Mouse (Mus musculus) spleen, postnatal 36 days (tissue): ENCODE data around the gene Anks1.
"Not testable (repeated sequence)": the region's sequence is repeated elsewhere in the genome, so short reads cannot be mapped to it uniquely, and the experiment has no call there.

Experiments used
- DNase-seq, 2 experiments: peaks; one replicate each; pipeline ENCODE4 v3.0.0; 2022; ENCODE audit warnings: low spot score in 2 of 2, mixed read lengths in 1 of 2

Gene Anks1

DNA sequence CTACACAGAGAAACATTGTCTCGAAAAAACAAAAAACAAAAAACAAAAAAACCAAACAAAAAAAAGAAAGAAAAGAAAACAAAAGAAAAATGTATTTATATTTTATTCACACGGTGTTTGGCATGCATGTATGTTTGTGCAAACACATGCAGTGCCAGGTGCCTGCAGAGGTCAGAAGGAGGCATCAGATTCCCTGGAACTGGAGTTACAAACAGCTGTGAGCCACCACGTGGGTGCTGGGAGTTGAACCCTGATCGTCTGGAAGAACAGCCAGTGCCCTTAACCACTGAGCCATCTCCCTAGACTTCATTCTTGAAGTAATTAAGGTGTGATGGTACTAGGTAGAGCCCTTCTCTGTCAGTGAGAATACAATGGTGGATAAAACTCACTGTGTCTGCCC is 57.0 kb downstream of the Anks1 start:
- no peak for DNase-seq

DNA sequence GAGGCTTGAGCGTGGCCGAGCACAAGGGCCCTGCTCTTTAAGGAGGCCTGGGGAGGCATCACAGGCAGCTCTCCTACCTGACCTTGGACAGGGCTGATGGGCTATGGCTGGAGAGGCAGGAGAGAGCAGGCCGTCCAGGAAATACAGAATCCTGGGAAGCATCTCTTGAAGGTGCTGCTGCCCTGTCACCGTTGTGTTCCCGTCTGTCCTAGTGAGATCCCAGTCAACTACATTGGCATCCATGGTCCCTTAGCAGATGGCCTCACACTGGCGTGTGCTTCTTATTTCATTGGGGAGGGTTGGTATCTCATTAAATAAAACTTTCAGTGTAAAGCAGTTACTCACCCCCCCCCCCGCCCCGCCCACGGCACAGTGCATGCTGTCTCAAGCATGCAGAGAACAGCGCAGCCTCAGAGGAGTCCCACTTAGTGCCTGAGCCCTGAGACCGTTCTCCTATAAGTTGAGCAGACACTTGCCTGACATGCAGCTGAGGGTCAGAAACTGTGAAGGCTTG is 57.5 kb downstream of the Anks1 start:
- no peak for DNase-seq

DNA sequence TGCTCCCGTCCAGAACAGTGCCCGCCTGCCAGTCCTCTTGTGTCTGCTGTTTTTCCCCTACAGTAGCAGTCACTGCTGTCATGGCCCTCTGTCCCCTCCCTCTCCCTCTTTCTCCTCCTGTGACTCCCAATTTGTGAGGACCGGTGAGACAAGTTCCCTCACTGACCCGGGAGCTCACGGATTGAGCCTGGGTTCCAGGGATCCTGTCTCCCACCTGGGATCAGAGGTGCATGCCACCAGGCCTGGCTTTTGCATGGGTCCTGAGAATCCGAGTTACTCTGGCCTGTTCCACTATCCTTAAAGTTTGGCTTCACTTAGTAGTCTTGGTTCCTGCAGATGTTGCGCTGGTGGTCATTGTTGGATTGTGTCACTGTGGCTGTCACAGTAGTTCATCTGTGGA is 58.4 kb downstream of the Anks1 start:
- no peak for DNase-seq

DNA sequence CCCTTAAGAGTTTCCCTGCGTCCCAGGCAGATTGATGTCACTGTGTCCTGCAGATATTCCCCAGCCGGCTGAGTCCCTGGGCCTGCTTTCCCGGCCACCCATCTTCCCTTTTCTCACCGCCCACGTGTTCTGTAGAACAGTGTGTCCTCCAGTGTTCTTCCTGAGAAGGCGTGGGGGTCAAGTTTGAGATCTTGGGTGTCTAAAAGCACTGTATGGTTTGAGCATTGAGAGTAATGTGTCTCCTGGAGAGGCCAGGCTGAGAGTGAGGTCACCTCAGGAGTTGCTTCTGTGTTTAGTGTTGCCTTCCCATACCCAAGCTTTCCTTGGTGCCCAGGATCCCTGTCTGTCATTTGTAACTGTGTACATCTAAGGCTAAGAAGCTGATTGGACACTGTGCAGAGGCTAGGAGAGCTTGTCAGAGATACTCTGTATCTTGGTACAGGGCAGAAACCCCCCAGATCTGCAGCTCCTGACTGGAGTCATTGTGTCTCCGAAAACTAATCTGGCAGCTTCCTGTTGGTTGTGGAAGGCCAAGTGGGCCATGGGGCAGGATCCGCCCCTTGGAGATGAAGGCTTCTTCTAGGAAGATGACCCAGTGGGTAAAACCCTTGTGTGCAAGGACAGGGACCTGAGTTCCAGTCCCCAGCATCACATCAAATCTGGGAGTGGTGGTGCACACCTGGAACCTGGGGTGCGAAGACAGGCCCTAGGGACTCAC is 59.1 kb downstream of the Anks1 start:
- no peak for DNase-seq

DNA sequence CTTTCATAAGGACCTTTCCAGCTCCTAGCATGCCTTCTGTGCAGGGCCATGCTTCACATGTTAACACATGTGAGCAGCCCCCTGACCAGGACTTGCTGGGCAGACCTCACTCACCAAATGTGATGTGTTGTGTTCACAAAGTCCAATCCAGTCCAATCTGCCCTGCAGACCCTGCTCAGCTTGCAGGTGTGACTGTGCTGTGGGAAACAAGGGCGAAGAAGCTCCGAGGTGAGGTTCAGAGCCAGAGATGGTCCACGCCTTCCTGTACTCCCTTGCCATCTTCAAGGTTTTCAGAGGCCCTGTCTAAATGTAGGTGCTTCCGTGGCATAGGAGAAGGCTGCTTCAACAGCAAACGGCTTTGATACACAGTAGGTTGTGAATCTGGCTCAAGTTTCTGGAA is 59.8 kb downstream of the Anks1 start:
- DNase-seq: no peak

DNA sequence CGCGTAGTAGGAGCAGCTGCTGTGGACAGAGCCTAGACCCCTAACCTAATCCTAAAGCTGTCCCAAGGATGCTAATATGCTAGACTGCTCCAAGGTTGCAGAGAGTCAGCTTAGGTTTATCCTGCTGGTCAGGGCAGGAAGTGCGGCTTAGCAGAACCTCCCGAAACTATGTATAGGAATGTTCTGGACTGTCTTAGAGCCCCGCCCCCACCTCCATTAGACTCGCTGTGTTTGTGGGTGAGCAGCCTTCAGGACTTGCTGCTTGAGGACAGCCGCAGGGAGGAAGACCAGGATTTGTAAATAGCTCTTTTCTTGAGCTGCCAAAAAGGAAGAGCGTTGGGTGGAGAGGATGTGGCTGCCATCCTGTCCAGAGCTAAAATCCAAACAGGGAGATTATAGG is 60.3 kb downstream of the Anks1 start:
- DNase-seq: no peak

DNA sequence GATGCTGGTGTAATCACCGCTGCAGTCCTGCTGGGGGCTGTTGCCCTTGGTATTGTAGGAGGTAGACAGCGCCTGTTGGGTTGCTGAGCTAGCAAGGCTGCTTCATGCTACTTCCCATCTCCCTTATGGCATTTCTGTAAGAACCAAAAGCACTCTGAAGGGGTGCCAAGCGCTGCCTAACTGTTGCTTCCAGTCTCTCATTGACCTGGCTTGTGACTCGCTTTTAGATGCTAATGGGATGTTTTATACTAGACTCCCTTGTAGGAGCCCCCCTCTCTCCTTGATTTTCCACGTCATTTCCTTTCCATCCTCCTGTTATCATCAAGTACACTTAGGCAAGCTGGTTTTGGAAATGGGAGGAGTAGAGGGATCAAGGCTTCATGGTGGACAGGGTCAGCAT is 60.8 kb downstream of the Anks1 start:
- no peak for DNase-seq

DNA sequence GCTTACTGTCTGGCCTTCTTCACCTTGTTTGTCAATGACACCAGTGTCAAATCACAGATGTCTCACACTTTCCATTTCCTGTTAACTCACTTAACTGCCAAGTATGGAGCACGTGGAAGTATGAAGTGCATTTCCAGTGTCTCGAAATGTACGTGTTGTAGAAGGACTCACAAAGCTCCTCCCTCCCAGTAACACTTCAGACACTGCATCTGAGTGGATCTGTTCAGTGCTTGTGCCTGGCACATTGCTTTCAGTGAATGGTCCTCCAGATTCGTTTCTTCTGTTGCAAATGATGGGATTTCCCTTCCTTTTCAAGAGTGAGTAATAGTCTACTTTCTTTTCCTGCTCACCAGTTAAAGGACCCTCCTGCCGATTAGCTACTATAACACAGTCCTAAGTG is 61.2 kb downstream of the Anks1 start:
- DNase-seq: no peak

DNA sequence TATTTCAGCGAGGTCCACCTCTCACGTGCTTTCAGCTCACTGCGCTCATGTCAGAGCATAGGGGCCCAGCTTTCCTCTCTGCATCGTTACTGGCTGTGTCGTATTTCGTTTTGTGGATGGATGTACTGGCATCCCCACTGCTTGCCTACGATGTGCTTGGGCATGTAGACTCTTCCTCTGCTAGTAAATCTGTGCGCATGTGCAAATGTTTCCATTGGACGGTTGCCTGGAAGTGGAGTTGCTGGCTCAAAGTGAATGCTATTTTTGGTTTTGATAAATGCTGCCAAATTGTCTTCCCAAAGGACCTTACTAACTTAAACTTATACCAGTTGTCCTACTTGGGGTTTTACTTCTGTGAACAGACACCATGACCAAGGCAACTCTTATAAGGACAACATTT is 62.4 kb downstream of the Anks1 start:
- DNase-seq: no peak

DNA sequence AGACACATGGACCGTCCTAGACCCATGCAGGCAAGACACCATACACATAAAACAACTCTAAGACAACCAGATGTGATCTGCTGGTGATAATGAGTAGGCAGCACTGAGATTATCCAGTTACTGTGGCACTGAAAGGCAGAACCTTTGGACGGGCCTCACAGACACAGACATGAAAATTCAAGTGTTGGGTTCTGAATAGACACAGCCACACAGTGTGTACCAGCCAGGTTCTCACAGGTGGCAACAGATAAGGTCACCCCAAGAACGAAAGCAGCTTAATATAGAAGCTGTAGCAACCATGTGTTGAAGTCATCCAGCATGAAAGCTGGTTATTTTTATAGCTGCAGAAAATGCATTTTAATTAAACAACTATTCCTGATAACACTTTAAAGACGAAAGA is 64.2 kb downstream of the Anks1 start:
- no peak for DNase-seq

DNA sequence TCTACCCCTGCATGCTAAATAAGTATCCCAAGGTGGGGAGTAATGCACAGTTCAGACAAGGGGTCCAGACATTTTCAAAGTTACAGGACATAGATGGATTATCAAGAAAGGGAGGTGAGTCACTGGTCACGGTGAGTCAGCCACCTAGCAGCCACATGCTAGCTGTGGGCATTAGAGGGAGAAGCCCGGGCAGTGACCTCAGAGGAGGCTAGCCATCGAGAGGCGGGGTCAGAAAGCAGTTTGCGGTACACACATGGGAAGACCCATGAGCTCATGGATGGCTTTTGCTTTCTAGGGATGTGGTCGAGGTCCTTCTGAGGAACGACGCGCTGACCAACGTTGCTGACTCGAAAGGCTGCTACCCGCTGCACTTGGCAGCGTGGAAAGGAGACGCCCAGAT is 67.2 kb downstream of the Anks1 start:
- DNase-seq: no peak

DNA sequence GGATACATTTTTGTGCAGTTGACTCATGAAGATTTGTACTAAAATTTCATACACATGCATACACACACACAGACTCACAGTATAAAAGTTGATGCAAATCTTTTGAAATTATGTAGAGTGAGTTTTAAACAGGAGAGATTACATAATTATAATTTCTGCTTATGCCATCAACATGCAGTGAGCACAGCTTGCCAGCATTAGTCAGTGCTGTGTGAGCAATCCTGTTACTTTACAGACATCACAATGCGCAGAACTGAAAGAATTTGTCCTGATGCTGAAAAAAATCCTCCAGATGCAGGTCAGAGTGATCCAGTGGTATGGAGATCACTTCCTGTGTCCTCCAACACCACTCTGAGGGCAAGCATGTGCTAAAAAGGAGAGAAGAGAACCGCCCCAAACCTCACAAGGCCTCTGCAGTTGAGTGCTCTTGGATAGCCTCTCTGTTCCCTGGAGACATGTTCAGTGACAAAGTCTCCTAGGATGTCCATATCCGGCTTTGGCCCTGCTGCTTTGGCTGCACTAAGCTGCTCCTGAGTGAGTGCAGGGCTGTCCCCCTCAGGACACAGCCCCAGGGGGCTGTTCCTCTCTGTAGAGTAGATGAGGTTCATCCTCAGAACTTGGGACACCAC is 68.0 kb downstream of the Anks1 start:
- no peak for DNase-seq

DNA sequence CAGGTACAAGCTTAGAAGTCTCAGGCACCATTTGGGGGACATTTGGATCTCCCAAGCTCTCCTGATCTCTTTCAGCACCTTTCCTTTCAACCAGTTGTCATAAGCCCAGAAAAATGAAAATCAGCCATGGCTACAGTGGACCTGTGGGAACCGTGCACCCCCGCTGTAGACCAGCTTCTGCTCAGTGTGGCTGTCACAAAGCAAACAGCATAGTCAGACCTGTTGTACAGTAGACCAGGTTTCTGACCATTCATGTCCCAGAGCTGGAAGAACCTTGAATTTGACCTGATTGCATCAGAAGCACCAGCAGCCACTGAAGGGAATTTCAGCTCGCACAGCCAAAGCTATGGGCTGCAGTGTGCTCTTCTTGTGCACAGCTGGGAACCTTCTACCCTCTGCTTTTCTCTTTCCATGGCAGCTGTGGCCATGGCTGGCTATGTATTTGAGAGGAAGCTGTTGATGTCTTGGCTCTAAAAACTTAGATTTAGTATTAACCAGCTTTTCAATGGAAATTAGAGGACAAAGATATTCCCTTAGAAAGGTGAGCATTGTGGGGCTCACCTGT is 71.4 kb downstream of the Anks1 start:
- DNase-seq: no peak

DNA sequence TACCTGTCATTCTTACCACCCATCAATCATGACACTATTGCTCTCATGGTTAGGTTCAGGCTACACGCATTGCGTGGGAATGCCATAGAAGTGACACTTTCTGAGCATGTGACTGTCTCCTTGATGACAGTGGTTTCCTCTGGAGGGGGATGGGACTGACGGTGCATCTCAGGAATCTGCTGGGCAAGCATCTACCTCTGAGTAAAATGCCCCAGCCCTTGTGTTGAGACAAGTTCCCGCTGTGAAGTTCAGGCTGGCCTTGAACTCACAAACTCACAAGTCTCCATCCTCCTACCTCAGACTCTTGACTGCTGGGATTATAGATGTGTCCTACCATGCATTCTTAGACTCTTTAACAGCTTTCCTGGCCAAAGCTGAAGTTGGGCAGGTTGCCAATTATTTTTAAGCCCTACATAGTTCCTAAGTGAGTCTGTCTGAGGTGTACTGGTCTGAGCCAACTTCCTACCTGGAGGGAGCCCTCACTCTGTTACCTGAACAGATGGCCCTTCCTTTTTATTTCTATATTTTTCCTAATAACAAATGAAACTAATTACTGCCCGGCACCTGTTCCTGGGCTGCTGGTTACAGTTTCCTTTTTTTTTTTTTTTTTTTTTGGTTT is 72.5 kb downstream of the Anks1 start:
- no peak for DNase-seq

DNA sequence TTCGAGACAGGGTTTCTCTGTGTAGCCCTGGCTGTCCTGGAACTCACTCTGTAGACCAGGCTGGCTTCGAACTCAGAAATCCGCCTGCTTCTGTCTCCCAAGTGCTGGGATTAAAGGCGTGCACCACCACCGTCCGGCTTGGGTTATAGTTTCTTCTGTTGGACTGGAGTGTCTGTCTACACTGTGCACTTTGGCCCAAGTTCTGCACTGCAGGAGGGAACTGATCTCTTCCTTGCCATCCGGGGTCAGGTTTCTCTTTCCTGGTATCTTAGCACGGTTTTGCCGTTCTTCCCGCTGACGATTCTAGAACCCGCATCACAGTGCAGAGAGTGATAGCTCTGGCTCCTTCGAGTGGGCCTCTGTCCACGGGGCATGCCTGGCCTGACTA is 73.0 kb downstream of the Anks1 start:
- DNase-seq: not testable (repeated sequence)

DNA sequence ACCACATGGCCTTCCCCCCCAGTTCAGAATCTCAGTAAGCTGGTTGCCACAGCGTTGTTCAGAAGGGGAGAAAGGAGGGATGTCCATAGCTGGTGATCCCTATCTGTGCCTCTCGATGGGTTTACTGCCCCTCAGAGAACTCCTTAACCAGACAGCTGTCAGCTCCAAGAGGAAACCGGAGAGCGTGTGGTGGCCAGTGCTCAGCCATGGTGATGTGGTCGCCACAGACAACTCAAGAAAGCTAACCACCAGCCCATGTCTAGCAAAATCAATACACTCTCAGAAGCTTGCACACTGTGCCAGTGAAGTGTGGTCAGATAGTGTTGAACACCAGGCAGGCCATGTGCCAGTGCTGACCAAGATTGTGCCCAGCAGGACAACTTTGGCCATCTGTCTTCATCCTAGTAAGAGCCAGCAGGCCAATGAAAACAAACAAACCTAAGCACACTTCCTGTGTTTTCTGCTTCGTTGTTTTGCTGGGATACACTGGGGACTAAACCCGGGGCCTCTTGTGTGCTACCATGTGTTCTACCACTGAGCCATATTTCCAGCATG is 73.7 kb downstream of the Anks1 start:
- no peak for DNase-seq

DNA sequence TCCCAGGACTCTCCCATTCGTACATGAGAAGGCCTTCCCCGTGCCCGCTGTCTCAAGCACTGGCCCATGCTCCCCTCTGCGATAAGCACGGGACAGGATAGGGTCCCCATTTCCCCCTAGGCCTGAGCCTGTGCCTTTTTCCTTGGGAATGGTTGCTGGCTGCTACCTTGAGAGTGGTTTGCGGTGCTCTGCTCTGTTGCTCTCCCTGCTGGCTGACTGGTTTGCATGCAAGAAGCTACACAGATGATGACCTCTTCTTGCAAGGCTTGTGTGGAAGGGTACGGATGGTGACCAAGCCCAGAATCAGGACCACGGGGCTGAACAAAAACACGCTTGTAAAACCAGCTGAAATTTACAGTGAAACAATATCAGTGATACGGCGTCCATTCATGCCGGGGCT is 75.3 kb downstream of the Anks1 start:
- DNase-seq: no peak

DNA sequence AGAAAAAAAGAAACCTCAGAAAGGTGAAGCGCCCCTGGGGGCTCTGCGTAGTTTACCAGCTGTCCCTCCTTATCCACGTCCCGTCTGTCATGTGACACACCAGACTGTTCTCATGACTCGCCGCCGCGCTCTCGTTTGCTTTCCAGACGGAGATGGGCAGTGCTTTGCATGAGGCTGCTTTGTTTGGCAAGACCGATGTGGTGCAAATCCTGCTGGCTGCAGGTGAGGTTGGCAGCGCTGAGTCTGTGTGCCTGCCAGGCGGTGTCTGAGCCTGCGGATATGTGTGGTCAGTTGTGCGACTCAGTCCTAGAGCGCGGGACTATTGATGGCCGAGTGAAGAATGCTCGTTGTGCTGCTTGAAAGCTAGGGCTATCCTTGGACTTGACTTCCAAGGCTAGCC is 77.0 kb downstream of the Anks1 start:
- DNase-seq: no peak

DNA sequence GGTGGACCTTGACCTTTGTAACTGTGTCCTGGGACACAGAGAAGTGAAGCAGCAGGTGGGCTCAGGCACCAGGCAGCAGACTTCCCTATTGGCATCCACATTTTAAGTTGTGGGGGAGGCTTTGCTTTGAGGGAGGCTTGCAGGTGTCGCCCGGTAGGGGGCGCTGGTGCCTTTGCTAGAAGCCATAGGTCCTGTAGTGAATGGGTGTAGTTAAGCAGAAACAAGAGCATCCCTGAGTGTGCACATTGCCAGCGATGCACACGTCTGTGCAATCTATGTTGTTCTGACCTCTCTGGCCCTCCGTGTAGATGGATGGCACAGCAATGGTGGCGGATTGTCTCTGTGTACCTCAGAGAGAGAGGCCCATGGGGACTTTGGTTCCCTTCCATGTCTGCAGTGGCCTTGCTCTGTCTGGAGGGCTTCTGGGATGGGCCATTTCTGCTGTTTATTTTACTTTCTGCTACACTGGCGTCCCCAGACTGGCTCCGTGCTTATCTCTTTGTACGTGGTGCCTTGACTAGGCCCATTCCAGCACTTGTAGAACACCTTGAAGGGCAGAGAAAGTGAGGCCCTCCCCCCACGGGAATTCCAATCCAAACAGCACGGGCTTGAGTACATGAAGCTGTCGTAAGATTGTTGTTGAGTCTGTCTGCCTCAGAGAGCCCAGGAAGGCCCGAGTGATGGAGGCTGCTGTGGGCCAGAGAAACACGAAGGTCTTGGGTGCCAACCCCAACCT is 80.9 kb downstream of the Anks1 start:
- DNase-seq: peak; percentile 69

DNA sequence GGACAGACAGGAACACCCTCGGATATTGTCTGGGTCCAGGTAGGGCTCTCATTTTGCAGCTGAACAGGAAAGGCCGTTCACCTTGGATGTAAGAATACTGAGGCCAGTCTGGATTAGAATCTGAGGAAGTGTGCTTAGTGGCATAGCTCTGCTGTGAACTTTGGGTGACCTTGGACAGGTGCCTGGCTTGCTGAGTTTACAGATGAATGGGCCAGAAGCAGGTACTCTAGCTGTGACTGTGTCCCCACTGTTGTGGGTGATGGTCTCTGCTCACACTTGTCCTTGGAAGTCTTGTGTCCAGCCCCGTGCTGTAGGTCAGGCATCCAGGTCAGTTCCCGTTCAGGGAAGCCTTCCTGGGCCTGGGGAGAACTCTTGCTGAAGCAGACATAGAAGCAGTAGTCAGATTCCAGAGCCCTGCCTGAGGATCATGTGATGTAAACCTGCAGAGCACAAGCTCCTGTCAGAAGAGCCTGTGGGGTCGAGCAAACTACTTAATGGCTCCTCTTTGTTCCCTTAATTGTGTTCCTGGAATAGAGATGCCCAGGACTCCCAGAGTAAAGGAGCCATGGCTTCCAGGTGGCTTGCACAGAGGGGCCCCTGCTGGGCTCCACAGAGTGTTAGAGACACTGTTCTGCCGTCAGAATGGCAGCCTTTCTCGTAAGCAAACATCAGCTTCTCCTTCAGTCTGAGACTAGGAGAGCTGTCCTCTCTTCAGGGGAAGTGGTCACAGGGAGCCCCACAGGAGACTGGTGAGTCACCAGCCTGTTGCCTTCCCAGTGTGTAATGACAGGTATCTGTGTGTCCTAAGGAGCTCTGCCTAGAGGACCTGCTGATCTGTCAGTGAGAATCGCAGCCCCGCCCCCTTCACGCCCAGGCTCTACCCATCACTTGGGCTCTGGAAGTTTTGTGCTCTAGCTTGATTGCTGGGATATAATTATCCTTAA is 85.2 kb downstream of the Anks1 start:
- DNase-seq: no peak

DNA sequence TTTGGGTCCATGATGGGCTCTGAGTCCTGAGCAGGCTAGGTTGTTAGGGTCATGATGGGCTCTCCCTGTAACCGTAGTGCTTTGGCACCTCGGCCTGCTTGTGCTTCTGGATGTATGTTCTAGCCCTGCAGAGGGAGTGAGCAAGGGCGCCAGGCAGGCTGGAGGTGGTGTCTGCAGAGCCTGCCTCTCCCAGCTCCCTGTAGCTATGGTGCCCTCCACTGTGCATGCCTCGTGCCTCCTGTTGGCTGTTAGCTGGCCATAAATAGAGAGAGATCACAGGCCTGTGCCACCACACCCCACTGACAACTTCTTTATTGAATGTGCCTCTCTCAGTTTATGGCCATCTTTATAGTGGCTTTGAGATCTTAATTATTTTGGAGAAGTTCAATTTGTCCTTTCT is 87.2 kb downstream of the Anks1 start:
- DNase-seq: no peak
